Mouse (Mus musculus): ENCODE measurements around the gene Samhd1.

DNA sequence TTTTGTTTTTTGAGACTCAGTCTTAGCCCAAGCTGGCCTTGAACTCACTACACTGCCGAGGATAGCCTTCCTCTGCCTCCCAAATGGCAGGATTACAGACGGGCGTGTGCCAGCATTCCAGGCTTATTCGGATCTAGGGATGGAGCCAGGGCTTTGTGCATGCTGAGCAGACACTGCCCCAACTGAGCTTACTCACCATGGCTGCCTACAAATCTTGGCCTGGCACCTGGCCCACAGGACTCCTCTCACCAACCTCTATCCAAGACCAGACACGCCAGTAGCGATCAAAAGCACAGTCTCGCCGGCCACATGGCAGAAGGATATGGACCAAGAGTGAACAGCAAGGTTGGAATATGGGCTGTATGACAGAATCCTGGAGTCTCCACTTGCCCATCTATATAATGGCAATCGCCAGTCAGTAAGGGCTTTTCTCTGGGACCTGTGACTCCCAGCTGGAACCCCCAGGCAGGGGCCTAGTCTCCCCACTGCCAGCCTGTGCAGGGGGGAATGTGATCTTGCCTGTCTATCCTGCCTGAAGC, 60.8 kb downstream of the Samhd1 start:
- TF ChIP-seq CTCF (IDR thresholded peaks at IDR 0.05; ENCODE audit: low read depth, low read length) = no peak
- no peak for TF ChIP-seq EP300 (IDR thresholded peaks at IDR 0.05; ENCODE audit: insufficient read depth, low read depth, low read length)
- no peak for TF ChIP-seq POLR2A (IDR thresholded peaks at IDR 0.05; ENCODE audit: insufficient read depth, low read length)
